Mouse (Mus musculus) thymus, postnatal 0 days (tissue): Measurements from ENCODE around the gene Fcer2a. TPM values are rescaled to one million over a fixed set of nuclear protein-coding genes. Genes with fewer than 3 reads are reported as not detected.
A peak's percentile ranks its signal among the peaks of the same experiment; 100 is the strongest.

ENCODE experiments used
- DNase-seq: peaks from one replicate; pipeline ENCODE4 v3.0.0-alpha.2; 2015; ENCODE audit warnings: low spot score
- polyA plus RNA-seq: library from polyadenylated mRNA; unstranded; fragments of >200 nt; fragmentation: Nextera tagmentation; extraction: Ambion mirVana; gene quantifications from 2 replicates; pipeline ENCODE4 v1.2.1, GENCODE M21; 2015

Fcer2a gene
- polyA plus RNA-seq, 1 experiment from 2014 or later = 0.31 TPM

- peak; percentile 95 for DNase-seq
Measured at GRCm38 (mm10) chr8:3676131-3676992, 17.6 kb downstream of the Fcer2a start, which contains the start of gene Trappc5. Trappc5 (plus strand) TSS chr8:3676299.

GRCm38 (mm10) chr8:3674671-3675070 lies 19.3 kb downstream of the Fcer2a start:
- no peak for DNase-seq

DNA sequence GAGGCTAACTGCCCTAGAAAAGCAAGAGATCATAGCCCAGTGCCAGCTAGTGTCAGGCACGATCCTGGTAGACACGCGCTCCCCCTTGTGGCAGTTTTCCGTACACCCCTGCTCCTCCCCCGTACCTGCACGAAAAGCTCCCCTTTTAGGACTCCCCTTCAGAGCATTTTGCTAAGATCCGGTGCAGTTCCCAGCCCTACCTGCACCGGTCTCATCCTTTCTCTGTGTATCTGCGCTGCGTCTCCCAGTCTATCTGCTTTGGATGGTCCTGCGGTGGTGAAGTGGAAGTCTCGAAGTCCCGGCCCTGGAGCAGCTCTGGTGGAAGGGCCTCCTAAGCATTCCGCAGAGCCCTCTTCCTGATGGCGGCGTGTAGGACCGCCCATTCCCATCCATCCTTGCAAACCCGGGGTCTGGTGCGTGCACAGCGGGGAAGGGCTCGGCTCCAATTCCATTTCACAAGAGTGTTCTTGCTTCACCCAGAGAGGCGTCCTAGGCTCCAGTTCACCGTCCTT lies 21.9 kb downstream of the Fcer2a start, which contains the start of gene Fcor:
Gene Fcor, minus strand, starts transcription at position 383 of the 512 bp plus-strand sequence.
- peak; percentile 88 for DNase-seq

DNA sequence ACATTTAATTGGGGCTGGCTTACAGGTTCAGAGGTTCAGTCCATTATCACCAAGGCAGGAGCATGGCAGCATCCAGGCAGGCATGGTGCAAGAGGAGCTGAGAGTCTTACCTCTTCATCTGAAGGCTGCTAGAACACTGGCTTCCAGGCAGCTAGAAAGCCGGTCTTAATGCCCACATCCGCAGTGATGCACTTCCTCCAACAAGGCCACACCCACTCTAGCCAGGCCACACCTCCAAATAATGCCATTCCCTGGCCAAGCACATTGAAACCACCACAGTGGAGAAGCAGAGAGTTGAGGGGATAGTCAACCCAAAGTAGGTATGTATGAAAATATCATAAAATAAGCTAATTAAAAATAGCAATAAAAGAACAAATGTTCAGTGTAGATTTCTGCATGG lies 23.6 kb downstream of the Fcer2a start:
- DNase-seq = no peak

DNA sequence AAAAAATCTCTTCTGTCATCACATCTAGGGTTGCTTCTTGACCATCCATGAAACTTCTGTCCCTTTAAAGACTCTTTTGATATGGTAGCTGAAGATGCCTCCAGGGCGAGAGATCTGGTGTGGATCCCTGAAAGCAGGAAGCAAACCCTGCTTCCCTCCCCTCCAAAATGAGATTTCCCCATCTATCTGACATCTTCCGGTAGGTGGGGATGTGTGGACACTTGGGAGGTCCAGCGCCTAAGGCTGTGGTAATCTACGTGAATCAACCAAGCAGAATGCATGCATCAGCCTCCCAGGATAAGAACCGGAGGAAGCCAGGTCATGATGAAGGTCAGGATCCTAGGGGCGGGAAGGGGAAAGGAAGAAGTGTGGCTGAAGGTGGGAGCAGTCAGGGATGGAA lies 28.5 kb downstream of the Fcer2a start, which contains the start of gene Mcemp1:
Gene Mcemp1, plus strand, starts transcription at position 248 of the 400 bp plus-strand sequence.
- DNase-seq = no peak

DNA sequence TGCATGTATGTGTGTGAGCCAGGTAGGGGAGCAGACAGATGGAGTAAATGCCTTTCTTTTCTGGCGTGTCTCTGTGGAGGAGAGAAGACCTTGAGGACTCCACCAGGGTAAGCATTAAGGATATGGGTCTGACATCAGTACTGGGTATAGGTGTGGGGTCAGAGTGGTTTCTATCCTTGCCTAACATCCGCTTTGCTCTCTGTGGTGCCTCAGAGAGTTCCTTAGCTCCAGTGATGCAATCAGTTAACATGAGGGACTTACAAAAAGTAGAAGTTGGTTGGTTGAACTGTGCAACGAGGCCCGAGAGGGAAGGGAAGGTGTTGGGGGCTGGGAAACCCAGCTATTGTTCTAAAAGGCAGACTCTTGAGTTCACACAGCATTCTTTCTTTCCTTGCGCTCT lies 29.6 kb downstream of the Fcer2a start:
- DNase-seq = no peak

GRCm38 (mm10) chr8:3660889-3661288 lies 33.1 kb downstream of the Fcer2a start:
- no peak for DNase-seq

DNA sequence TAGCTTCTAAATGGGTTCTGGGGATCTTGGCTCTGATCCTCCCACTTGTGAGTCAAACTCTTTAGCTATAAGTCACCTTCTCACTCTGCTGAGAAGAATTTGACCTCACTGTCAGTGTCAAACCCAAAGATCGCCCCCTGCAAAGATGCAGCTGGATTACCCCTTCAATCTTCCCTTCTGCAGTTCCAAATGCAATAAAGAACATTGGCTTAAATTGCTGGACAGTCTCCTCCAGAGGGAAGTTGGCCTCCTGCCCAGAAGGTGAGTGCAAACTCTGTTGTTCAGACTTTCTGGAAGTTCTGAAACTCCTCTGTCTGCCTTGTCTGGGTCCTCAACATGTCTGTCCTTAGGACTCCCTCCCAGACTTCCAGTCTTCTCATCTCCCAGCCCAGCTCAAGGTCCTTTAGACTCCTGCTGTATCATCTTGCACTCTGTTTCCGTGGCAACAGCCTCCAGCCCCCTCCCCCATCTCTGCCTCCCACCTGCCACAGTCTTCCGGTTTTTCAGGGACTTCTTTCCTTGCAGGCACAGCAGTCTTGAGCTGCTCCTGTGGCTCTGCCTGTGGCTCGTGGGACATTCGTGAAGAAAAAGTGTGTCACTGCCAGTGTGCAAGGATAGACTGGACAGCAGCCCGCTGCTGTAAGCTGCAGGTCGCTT lies 37.1 kb downstream of the Fcer2a start:
- DNase-seq = no peak

GRCm38 (mm10) chr8:3655526-3655925 lies 38.4 kb downstream of the Fcer2a start, which contains the start of gene Retn:
Retn (plus strand) TSS chr8:3655770.
- no peak for DNase-seq

- DNase-seq = no peak
Measured at GRCm38 (mm10) chr8:3654726-3655508, 39.1 kb downstream of the Fcer2a start.

- no peak for DNase-seq
Measured at GRCm38 (mm10) chr8:3652845-3653244, 41.1 kb downstream of the Fcer2a start.

GRCm38 (mm10) chr8:3648990-3649389 lies 45.0 kb downstream of the Fcer2a start:
- peak; percentile 10 for DNase-seq

DNA sequence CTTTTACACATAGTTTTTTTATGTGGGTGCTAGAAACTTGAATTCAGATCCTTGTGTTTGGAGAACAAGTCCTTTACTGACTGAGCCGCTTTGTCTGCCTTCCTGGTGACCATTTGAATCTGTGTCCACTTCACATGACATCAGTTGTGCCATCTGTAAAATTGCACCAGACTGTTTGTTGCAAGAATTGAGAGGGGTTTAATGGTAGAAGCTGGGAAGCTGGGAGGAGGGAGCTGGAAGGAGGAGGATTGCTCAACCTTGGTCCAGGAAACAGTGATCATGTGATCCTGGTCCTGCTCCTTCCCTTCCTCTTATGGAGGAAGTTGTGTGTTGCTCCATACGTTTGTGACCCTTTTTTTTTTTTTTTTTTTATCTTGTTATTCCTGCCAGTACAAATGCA lies 45.7 kb downstream of the Fcer2a start:
- no peak for DNase-seq

DNA sequence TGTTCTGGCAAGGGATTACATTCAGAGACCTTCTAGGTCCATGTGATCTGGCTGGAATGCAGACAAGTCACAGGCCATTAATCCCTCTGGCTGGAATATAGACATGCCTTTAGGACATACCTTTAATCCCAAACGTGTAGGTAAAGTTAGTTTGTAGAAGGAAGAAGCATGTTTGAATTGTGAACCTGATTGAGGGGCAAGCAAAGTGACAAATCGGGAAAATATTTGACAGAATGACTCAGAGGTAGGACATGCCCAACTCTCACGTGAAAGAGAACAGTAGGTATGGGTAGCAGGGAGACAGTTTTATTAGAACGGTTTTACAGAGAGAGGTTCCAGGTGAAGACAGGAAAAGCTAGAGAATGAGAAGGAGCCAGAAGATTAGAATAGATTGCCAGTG lies 46.4 kb downstream of the Fcer2a start:
- no peak for DNase-seq

DNA sequence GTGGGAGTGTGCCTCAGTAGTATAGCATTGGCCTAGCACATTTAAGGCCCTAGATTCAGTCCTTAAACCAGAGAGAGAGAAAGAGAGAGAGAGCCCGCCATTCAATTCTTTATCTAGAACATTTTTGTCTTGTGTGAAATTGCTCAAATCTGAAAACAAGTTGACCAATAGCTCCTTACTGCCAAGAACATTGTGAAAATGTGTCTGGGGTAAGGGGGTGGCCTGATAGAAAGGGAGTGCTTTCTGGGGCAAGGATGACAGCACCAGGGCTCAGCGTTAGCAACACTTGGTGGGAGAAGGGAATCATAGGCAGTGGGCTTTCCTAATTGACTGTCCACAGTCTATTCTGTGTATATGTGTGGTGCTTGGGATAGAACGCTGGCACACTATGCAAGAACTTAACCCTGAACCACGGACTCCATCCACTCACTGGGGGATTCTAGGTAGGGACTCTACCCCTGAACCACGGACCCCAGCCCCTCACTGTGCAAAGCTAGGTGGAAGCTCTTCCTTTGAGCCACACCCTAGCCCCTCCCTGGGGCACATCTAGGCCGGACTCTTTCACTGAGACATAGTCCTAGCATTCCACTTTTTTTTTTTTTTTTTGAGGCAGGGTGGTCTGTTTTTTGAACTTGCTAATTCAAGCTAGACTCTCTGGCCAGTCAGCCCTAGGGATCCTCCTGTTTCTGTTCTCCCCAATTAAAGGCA lies 47.0 kb downstream of the Fcer2a start:
- DNase-seq = no peak

GRCm38 (mm10) chr8:3645804-3646203 lies 48.2 kb downstream of the Fcer2a start:
- DNase-seq = peak; percentile 52
